Mouse (Mus musculus): ENCODE results near the gene Bhlha9. TPM values are rescaled to one million over a fixed set of nuclear protein-coding genes. Genes with fewer than 3 reads are reported as not detected.

Gene Bhlha9
- total and polyA plus RNA-seq, 3 experiments: not detected

GRCm38 (mm10) chr11:76692096-76692495 is 19.8 kb downstream of the Bhlha9 start:
- no peaks in the 10 kb centered on the region for H3K27me3 ChIP-seq (ENCODE audit: control insufficient read depth, insufficient read depth, low read length)
- H3K36me3 ChIP-seq (ENCODE audit: control insufficient read depth, insufficient read depth, low read length): no peaks in the 10 kb centered on the region
- no peak for TF ChIP-seq POLR2A (IDR thresholded peaks at IDR 0.05; ENCODE audit: insufficient read depth, low read depth, low read length)
- no peak for TF ChIP-seq CTCF (IDR thresholded peaks at IDR 0.05)
- no peak for TF ChIP-seq EP300 (IDR thresholded peaks at IDR 0.05; ENCODE audit: insufficient read depth, low read depth, low read length)
- H3K79me2 ChIP-seq (replicated peaks; ENCODE audit: control insufficient read depth, insufficient read depth, low read length): no peaks in the 10 kb centered on the region
- no peak overlapping the region for H3K4me3 ChIP-seq
- H3K27ac ChIP-seq: no peak overlapping the region
- H3K9ac ChIP-seq (ENCODE audit: low read depth, low read length): no peak overlapping the region
- no peak for DNase-seq
- H3K4me1 ChIP-seq (ENCODE audit: control insufficient read depth, insufficient read depth, low read length): no peaks in the 10 kb centered on the region
- intact Hi-C loops (cut with DNase I): no loop called here
- WGBS: 78% methylated on average over 3 of the region's 3 CpGs

GRCm38 (mm10) chr11:76695810-76696209 is 23.5 kb downstream of the Bhlha9 start:
- intact Hi-C loops (cut with DNase I): no loop called here
- H3K9ac ChIP-seq (ENCODE audit: low read depth, low read length): no peak overlapping the region
- H3K4me3 ChIP-seq: no peak overlapping the region
- H3K36me3 ChIP-seq (ENCODE audit: control insufficient read depth, insufficient read depth, low read length): no peaks in the 10 kb centered on the region
- H3K4me1 ChIP-seq (ENCODE audit: control insufficient read depth, insufficient read depth, low read length): no peaks in the 10 kb centered on the region
- no peaks in the 10 kb centered on the region for H3K79me2 ChIP-seq (replicated peaks; ENCODE audit: control insufficient read depth, insufficient read depth, low read length)
- TF ChIP-seq CTCF (IDR thresholded peaks at IDR 0.05) (no peak), POLR2A (IDR thresholded peaks at IDR 0.05; ENCODE audit: insufficient read depth, low read depth, low read length) (no peak), EP300 (IDR thresholded peaks at IDR 0.05; ENCODE audit: insufficient read depth, low read depth, low read length) (no peak)
- no peak overlapping the region for H3K27ac ChIP-seq
- 67% methylated on average over 6 of the region's 6 CpGs for WGBS
- no peak for DNase-seq
- H3K27me3 ChIP-seq (ENCODE audit: control insufficient read depth, insufficient read depth, low read length): no peaks in the 10 kb centered on the region

- no peaks in the 10 kb centered on the region for H3K4me1 ChIP-seq (ENCODE audit: control insufficient read depth, insufficient read depth, low read length)
- no peak overlapping the region for H3K27ac ChIP-seq
- no peak for TF ChIP-seq CTCF (IDR thresholded peaks at IDR 0.05)
- no peak for TF ChIP-seq EP300 (IDR thresholded peaks at IDR 0.05; ENCODE audit: insufficient read depth, low read depth, low read length)
- TF ChIP-seq POLR2A (IDR thresholded peaks at IDR 0.05; ENCODE audit: insufficient read depth, low read depth, low read length): no peak
- H3K27me3 ChIP-seq (ENCODE audit: control insufficient read depth, insufficient read depth, low read length): no peaks in the 10 kb centered on the region
- H3K4me3 ChIP-seq: no peak overlapping the region
- intact Hi-C loops (cut with DNase I): no loop called here
- H3K79me2 ChIP-seq (replicated peaks; ENCODE audit: control insufficient read depth, insufficient read depth, low read length): no peaks in the 10 kb centered on the region
- H3K36me3 ChIP-seq (ENCODE audit: control insufficient read depth, insufficient read depth, low read length): no peaks in the 10 kb centered on the region
- no peak overlapping the region for H3K9ac ChIP-seq (ENCODE audit: low read depth, low read length)
- DNase-seq: no peak
- WGBS: 31% methylated on average over 9 of the region's 9 CpGs
These were observed 27.4 kb downstream of the Bhlha9 start for GRCm38 (mm10) chr11:76699626-76700025.

GRCm38 (mm10) chr11:76707656-76708055 is 35.4 kb downstream of the Bhlha9 start:
- Histone ChIP-seq H3K79me2 (replicated peaks; ENCODE audit: control insufficient read depth, insufficient read depth, low read length) (no peaks in the 10 kb centered on the region), H3K36me3 (ENCODE audit: control insufficient read depth, insufficient read depth, low read length) (no peaks in the 10 kb centered on the region), H3K9ac (ENCODE audit: low read depth, low read length) (no peak overlapping the region), H3K4me1 (ENCODE audit: control insufficient read depth, insufficient read depth, low read length) (no peaks in the 10 kb centered on the region; the same call in none of the 2 replicates), H3K27ac (no peak overlapping the region), H3K27me3 (ENCODE audit: control insufficient read depth, insufficient read depth, low read length) (no peaks in the 10 kb centered on the region), H3K4me3 (no peak overlapping the region)
- intact Hi-C loops (cut with DNase I): no loop called here
- TF ChIP-seq EP300 (IDR thresholded peaks at IDR 0.05; ENCODE audit: insufficient read depth, low read depth, low read length): no peak
- no peak for TF ChIP-seq POLR2A (IDR thresholded peaks at IDR 0.05; ENCODE audit: insufficient read depth, low read depth, low read length)
- TF ChIP-seq CTCF (IDR thresholded peaks at IDR 0.05): no peak
- DNase-seq: no peak
- WGBS: 78% methylated on average over 3 of the region's 3 CpGs

GRCm38 (mm10) chr11:76708066-76708465 is 35.8 kb downstream of the Bhlha9 start:
- H3K27ac ChIP-seq: no peak overlapping the region
- TF ChIP-seq POLR2A (IDR thresholded peaks at IDR 0.05; ENCODE audit: insufficient read depth, low read depth, low read length) (no peak), CTCF (IDR thresholded peaks at IDR 0.05) (no peak), EP300 (IDR thresholded peaks at IDR 0.05; ENCODE audit: insufficient read depth, low read depth, low read length) (no peak)
- no peaks in the 10 kb centered on the region for H3K36me3 ChIP-seq (ENCODE audit: control insufficient read depth, insufficient read depth, low read length)
- intact Hi-C loops (cut with DNase I): no loop called here
- WGBS: 63% methylated on average over 1 of the region's 1 CpGs
- DNase-seq: peak in 1 of 2 experiments; percentile 26
- no peaks in the 10 kb centered on the region for H3K79me2 ChIP-seq (replicated peaks; ENCODE audit: control insufficient read depth, insufficient read depth, low read length)
- no peak overlapping the region for H3K4me3 ChIP-seq
- H3K27me3 ChIP-seq (ENCODE audit: control insufficient read depth, insufficient read depth, low read length): no peaks in the 10 kb centered on the region
- H3K9ac ChIP-seq (ENCODE audit: low read depth, low read length): no peak overlapping the region
- no peaks in the 10 kb centered on the region; the same call in none of the 2 replicates for H3K4me1 ChIP-seq (ENCODE audit: control insufficient read depth, insufficient read depth, low read length)

- H3K79me2 ChIP-seq (replicated peaks; ENCODE audit: control insufficient read depth, insufficient read depth, low read length): no peaks in the 10 kb centered on the region
- no peaks in the 10 kb centered on the region for H3K27me3 ChIP-seq (ENCODE audit: control insufficient read depth, insufficient read depth, low read length)
- no peaks in the 10 kb centered on the region for H3K36me3 ChIP-seq (ENCODE audit: control insufficient read depth, insufficient read depth, low read length)
- no peak overlapping the region for H3K4me3 ChIP-seq
- 56% methylated on average over 1 of the region's 1 CpGs for WGBS
- no peak overlapping the region for H3K27ac ChIP-seq
- intact Hi-C loops (cut with DNase I): no loop called here
- no peak for DNase-seq
- TF ChIP-seq EP300 (IDR thresholded peaks at IDR 0.05; ENCODE audit: insufficient read depth, low read depth, low read length) (no peak), POLR2A (IDR thresholded peaks at IDR 0.05; ENCODE audit: insufficient read depth, low read depth, low read length) (no peak), CTCF (IDR thresholded peaks at IDR 0.05) (no peak)
- H3K9ac ChIP-seq (ENCODE audit: low read depth, low read length): no peak overlapping the region
- H3K4me1 ChIP-seq (ENCODE audit: control insufficient read depth, insufficient read depth, low read length): no peaks in the 10 kb centered on the region; the same call in none of the 2 replicates
These were observed 36.6 kb downstream of the Bhlha9 start for GRCm38 (mm10) chr11:76708881-76709280.

Data from heart, adult 2 months (tissue).